Mouse (Mus musculus) monocyte, adult 5-6 weeks (primary cell): ENCODE data around the gene Wdr26. TPM values are rescaled to one million over a fixed set of nuclear protein-coding genes. Genes with fewer than 3 reads are reported as not detected.
A peak's percentile ranks its signal among the peaks of the same experiment; 100 is the strongest.

Experiments used
- ATAC-seq: fragments of 153-309, 156-312 bp; replicated peaks from 2 replicates; pipeline ENCODE4 v1.8.0; 2017; ENCODE audit warnings: mild to moderate bottlenecking; ENCODE audit not compliant: low TSS enrichment, insufficient number of reproducible peaks, severe bottlenecking, poor library complexity, low FRiP score
- total RNA-seq: library from RNA; stranded (forward); fragments of 200-1000, 200-491, 200-594 nt; gene quantifications from 3 replicates; pipeline ENCODE4 v1.2.3, GENCODE M21; 2017

Gene Wdr26
- 228 to 273 TPM (median 242 TPM) in 3 replicates for total RNA-seq

- peak; percentile 90 for ATAC-seq
Measured at GRCm38 (mm10) chr1:181211920-181212633, at the start of gene Wdr26. Gene Wdr26, minus strand, starts transcription at chr1:181212001.

GRCm38 (mm10) chr1:181260949-181261696 is 49.3 kb upstream of the Wdr26 start:
- ATAC-seq, result no peak

- ATAC-seq, result no peak
Measured at GRCm38 (mm10) chr1:181260422-181260821, 48.6 kb upstream of the Wdr26 start.

- no peak for ATAC-seq
Measured at GRCm38 (mm10) chr1:181259626-181260410, 48.0 kb upstream of the Wdr26 start.

GRCm38 (mm10) chr1:181259056-181259455 is 47.3 kb upstream of the Wdr26 start:
- ATAC-seq, result no peak

GRCm38 (mm10) chr1:181258616-181259015 is 46.8 kb upstream of the Wdr26 start:
- no peak for ATAC-seq

GRCm38 (mm10) chr1:181257585-181258555 is 46.1 kb upstream of the Wdr26 start:
- ATAC-seq, result peak; percentile 68

- ATAC-seq, result peak; percentile 65
Measured at GRCm38 (mm10) chr1:181256689-181257584, 45.1 kb upstream of the Wdr26 start.

GRCm38 (mm10) chr1:181255891-181256688 is 44.3 kb upstream of the Wdr26 start:
- ATAC-seq, result peak; percentile 11; the same call in 1 of the 2 replicates

- ATAC-seq, result no peak
Measured at GRCm38 (mm10) chr1:181255450-181255849, 43.6 kb upstream of the Wdr26 start.

- no peak for ATAC-seq
Measured at GRCm38 (mm10) chr1:181251624-181252023, 39.8 kb upstream of the Wdr26 start.

- ATAC-seq, result no peak
Measured at GRCm38 (mm10) chr1:181250961-181251360, 39.2 kb upstream of the Wdr26 start.

- no peak; the same call in 1 of the 2 replicates for ATAC-seq
Measured at GRCm38 (mm10) chr1:181249537-181249936, 37.7 kb upstream of the Wdr26 start.

- ATAC-seq, result peak; percentile 95
Measured at GRCm38 (mm10) chr1:181247175-181247574, 35.4 kb upstream of the Wdr26 start.

- ATAC-seq, result 0 out of 2 replicates have a peak, but pooled peaks have one; percentile 10
Measured at GRCm38 (mm10) chr1:181246487-181247138, 34.8 kb upstream of the Wdr26 start.
